10 mouse cellular contexts compared by ENCODE assay signal in genomic region chr17:66578007-66578406, GRCm38 (mm10). TPM values are rescaled to one million over a fixed set of nuclear protein-coding genes. Genes with fewer than 3 reads are reported as not detected.
A peak's percentile ranks its signal among the peaks of the same experiment; 100 is the strongest.
DNase-seq lines count a peak whose midpoint lies in the region; ATAC-seq and TF ChIP-seq lines count a peak whose summit lies in the region.
"Had no signal": no experiment of that assay in that cellular context is flagged by ENCODE, and none has a peak within 500 bp of the region (broad histone marks: within the 10 kb centered on the region; RNA-seq: fewer than 3 reads in every experiment).

No protein-coding gene starts in this region.

- H3K4me2 ChIP-seq in forebrain, embryonic 15.5 days (replicated peaks), result no peak overlapping the region
- no peak overlapping the region for H3K4me2 ChIP-seq in hindbrain, postnatal 0 days (ENCODE audit: low read depth, low read length)
- H3K4me2 ChIP-seq in midbrain, postnatal 0 days (ENCODE audit: low read depth, low read length, poor library complexity, severe bottlenecking), result no peak overlapping the region

- ATAC-seq in forebrain, embryonic 15.5 days (replicated peaks), result no peak
- 0 out of 2 replicates have a peak, but pooled peaks have one; percentile 55 for ATAC-seq in hindbrain, postnatal 0 days
- ATAC-seq in midbrain, postnatal 0 days (ENCODE audit: low FRiP score), result no peak

- H3K36me3 ChIP-seq in forebrain, embryonic 10.5 days (replicated peaks), result no peaks in the 10 kb centered on the region
- H3K36me3 ChIP-seq in forebrain, embryonic 15.5 days, result no peaks in the 10 kb centered on the region
- H3K36me3 ChIP-seq in hindbrain, postnatal 0 days (ENCODE audit: insufficient read depth, low read length), result no peaks in the 10 kb centered on the region
- H3K36me3 ChIP-seq in midbrain, postnatal 0 days (ENCODE audit: insufficient read depth, low read length), result no peaks in the 10 kb centered on the region

- WGBS in forebrain, embryonic 10.5 days, result 16% methylated on average over 6 of the region's 6 CpGs
- WGBS in forebrain, embryonic 15.5 days, result 16% methylated on average over 6 of the region's 6 CpGs
- 15% methylated on average over 6 of the region's 6 CpGs for WGBS in hindbrain, postnatal 0 days
- WGBS in midbrain, postnatal 0 days, result 11% methylated on average over 6 of the region's 6 CpGs

- H3K27me3 ChIP-seq in forebrain, embryonic 10.5 days (ENCODE audit: poor library complexity, severe bottlenecking), result no peaks in the 10 kb centered on the region
- H3K27me3 ChIP-seq in forebrain, embryonic 15.5 days, result no peaks in the 10 kb centered on the region
- H3K27me3 ChIP-seq in hindbrain, postnatal 0 days (ENCODE audit: insufficient read depth, low read length), result no peaks in the 10 kb centered on the region
- H3K27me3 ChIP-seq in midbrain, postnatal 0 days (ENCODE audit: insufficient read depth, low read length), result no peaks in the 10 kb centered on the region

- no peak overlapping the region for H3K27ac ChIP-seq in forebrain, embryonic 10.5 days
- H3K27ac ChIP-seq in forebrain, embryonic 15.5 days (replicated peaks), result no peak overlapping the region
- no peak overlapping the region for H3K27ac ChIP-seq in hindbrain, postnatal 0 days
- H3K27ac ChIP-seq in midbrain, postnatal 0 days (ENCODE audit: low read depth, low read length), result no peak overlapping the region

- peak; percentile 36 for DNase-seq in forebrain, embryonic 10.5 days (ENCODE audit: extremely low spot score, low spot score)
- DNase-seq in adrenal gland, adult 18-20 months (ENCODE audit: low spot score in 2 of 2), result peak; percentile 28 to 38
- peak; percentile 41 for DNase-seq in embryo, embryonic 11.5 days (ENCODE audit: low read depth, low spot score)
- peak; percentile 90 for DNase-seq in hindbrain, postnatal 0 days (ENCODE audit: low spot score)
- DNase-seq in left cerebral cortex, postnatal 14 days (ENCODE audit: low spot score in 2 of 2), result peak; percentile 45 to 85
- DNase-seq in midbrain, postnatal 0 days (ENCODE audit: low spot score), result peak; percentile 85
- DNase-seq in natural killer cell, adult 2 months (ENCODE audit: low spot score in 2 of 2), result no peak

- H3K4me1 ChIP-seq in forebrain, embryonic 10.5 days, result no peaks in the 10 kb centered on the region
- H3K4me1 ChIP-seq in forebrain, embryonic 15.5 days, result no peaks in the 10 kb centered on the region
- no peaks in the 10 kb centered on the region for H3K4me1 ChIP-seq in hindbrain, postnatal 0 days (ENCODE audit: insufficient read depth, low read length)
- no peaks in the 10 kb centered on the region for H3K4me1 ChIP-seq in midbrain, postnatal 0 days (ENCODE audit: insufficient read depth, low read length)

- H3K9me3 ChIP-seq in forebrain, embryonic 10.5 days, result no peaks in the 10 kb centered on the region
- no peaks in the 10 kb centered on the region for H3K9me3 ChIP-seq in forebrain, embryonic 15.5 days
- no peaks in the 10 kb centered on the region for H3K9me3 ChIP-seq in hindbrain, postnatal 0 days (ENCODE audit: low read length)
- H3K9me3 ChIP-seq in midbrain, postnatal 0 days (ENCODE audit: low read length), result no peaks in the 10 kb centered on the region

- TF ChIP-seq CTCF in hindbrain, postnatal 0 days (IDR thresholded peaks at IDR 0.05; ENCODE audit: low read depth), result peak; percentile 90
- peak; percentile 94 for TF ChIP-seq CTCF in midbrain, postnatal 0 days (IDR thresholded peaks at IDR 0.05)

- H3K4me3 ChIP-seq in forebrain, embryonic 10.5 days, result no peak overlapping the region
- H3K4me3 ChIP-seq in forebrain, embryonic 15.5 days, result no peak overlapping the region
- H3K4me3 ChIP-seq in hindbrain, postnatal 0 days (ENCODE audit: low read length), result no peak overlapping the region
- H3K4me3 ChIP-seq in midbrain, postnatal 0 days (ENCODE audit: low read depth, low read length), result no peak overlapping the region

- intact Hi-C loops in left cerebral cortex, postnatal 14 days (cut with DNase I), result loop anchor here (2.0 to 10.0 kb wide), 6 partner anchors 179 to 1259 kb away; partner anchors contain the start of gene Ptprm

- H3K9ac ChIP-seq in forebrain, embryonic 15.5 days (replicated peaks), result no peak overlapping the region
- no peak overlapping the region for H3K9ac ChIP-seq in hindbrain, postnatal 0 days (replicated peaks; ENCODE audit: low read length)
- H3K9ac ChIP-seq in midbrain, postnatal 0 days (replicated peaks; ENCODE audit: low read length, poor library complexity, severe bottlenecking), result no peak overlapping the region

RNA-seq across cellular contexts. Expression of gene Themis3, which starts 16.4 kb away (rescaled TPM):
- polyA plus RNA-seq in forebrain, embryonic 10.5 days (2016; fragmentation: Nextera tagmentation; extraction: Ambion mirVana), result 0.06 and 0.07 TPM in 2 replicates
- polyA plus RNA-seq in forebrain, embryonic 15.5 days (2015; fragmentation: Nextera tagmentation; extraction: Ambion mirVana), result not detected in 2 replicates
- total RNA-seq in adrenal gland, adult 18-20 months (2021), result not detected
- total RNA-seq in hindbrain, postnatal 0 days (2014; rRNA removed), result 0.10 TPM in 1 of 2 replicates, not detected in the other
- polyA plus RNA-seq in hindbrain, postnatal 0 days (2015; fragmentation: Nextera tagmentation; extraction: Ambion mirVana), result not detected in 2 replicates
- under 1 TPM; 0.13 to 0.17 TPM for total RNA-seq in left cerebral cortex, postnatal 14 days (2021)
- total RNA-seq in midbrain, postnatal 0 days (2014; rRNA removed), result not detected in 2 replicates
- polyA plus RNA-seq in midbrain, postnatal 0 days (2015; fragmentation: Nextera tagmentation; extraction: Ambion mirVana), result not detected in 2 replicates
- polyA plus RNA-seq: gonadal fat pad, adult 2 months; spleen, adult 2 months had no signal

RNA-seq across cellular contexts. Expression of gene Rab12, which starts 58.5 kb away (rescaled TPM):
- 24.8 and 26.4 TPM in 2 replicates for polyA plus RNA-seq in forebrain, embryonic 10.5 days (2016; fragmentation: Nextera tagmentation; extraction: Ambion mirVana)
- 71.7 and 77.0 TPM in 2 replicates for polyA plus RNA-seq in forebrain, embryonic 15.5 days (2015; fragmentation: Nextera tagmentation; extraction: Ambion mirVana)
- 10 to 100 TPM; 74.9 to 83.1 TPM for total RNA-seq in adrenal gland, adult 18-20 months (2021)
- 67.0 and 69.3 TPM in 2 replicates for total RNA-seq in hindbrain, postnatal 0 days (2014; rRNA removed)
- polyA plus RNA-seq in hindbrain, postnatal 0 days (2015; fragmentation: Nextera tagmentation; extraction: Ambion mirVana), result 86.6 and 88.6 TPM in 2 replicates
- total RNA-seq in left cerebral cortex, postnatal 14 days (2021), result 100 to 1,000 TPM; 135 to 144 TPM
- 102 and 112 TPM in 2 replicates for total RNA-seq in midbrain, postnatal 0 days (2014; rRNA removed)
- 90.5 and 95.3 TPM in 2 replicates for polyA plus RNA-seq in midbrain, postnatal 0 days (2015; fragmentation: Nextera tagmentation; extraction: Ambion mirVana)

Comparison
In these comparisons a context has a peak if more than half of its experiments do, and no peak if none do; other contexts are left out.
1. DNase-seq: peak in forebrain, embryonic 10.5 days (single experiment), adrenal gland, adult 18-20 months (2 of 2), embryo, embryonic 11.5 days (single experiment), hindbrain, postnatal 0 days (single experiment), left cerebral cortex, postnatal 14 days (2 of 2) and midbrain, postnatal 0 days (single experiment); none in natural killer cell, adult 2 months (0 of 2).